Comparison of ENCODE assay signal across 25 mouse cellular contexts in the genomic region with DNA sequence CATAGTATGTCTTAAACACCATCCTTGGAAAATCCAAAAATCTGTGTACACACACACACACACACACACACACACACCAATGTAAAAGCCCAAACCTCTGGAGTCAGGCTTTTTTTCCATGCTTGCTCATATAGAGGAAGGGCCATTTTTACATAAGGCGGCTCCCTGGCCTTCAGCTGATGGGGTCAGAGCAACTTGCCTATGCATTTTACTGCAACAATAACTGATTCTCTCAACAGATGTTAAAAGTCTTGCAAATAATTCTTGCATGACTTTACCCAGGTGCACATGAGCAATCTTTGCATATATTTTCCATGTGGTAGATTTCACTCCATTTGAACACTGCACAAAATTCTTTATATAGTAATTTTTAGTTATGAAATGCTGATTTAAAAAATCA. TPM values are rescaled to one million over a fixed set of nuclear protein-coding genes. Genes with fewer than 3 reads are reported as not detected.
DNase-seq lines count a peak whose midpoint lies in the region; ATAC-seq and TF ChIP-seq lines count a peak whose summit lies in the region.
"Had no signal": no experiment of that assay in that cellular context is flagged by ENCODE, and none has a peak within 500 bp of the region (broad histone marks: within the 10 kb centered on the region; RNA-seq: fewer than 3 reads in every experiment).

No protein-coding gene starts in this region.

- TF ChIP-seq CTCF in layer of hippocampus, adult 2 months (conservative IDR thresholded peaks at IDR 0.05) = no peak
- no peak for TF ChIP-seq CTCF in forebrain, postnatal 0 days (IDR thresholded peaks at IDR 0.05; ENCODE audit: low read depth)

- no peak for DNase-seq in forebrain, embryonic 10.5 days (ENCODE audit: extremely low spot score, low spot score)
- DNase-seq in layer of hippocampus, adult 2 months (ENCODE audit: low spot score in 2 of 2) = no peak
- no peak for DNase-seq in layer of hippocampus, adult 18-20 months (ENCODE audit: low spot score in 2 of 2)
- no peak for DNase-seq in forebrain, postnatal 0 days
- DNase-seq in adipocyte (ENCODE audit: low spot score) = no peak
- DNase-seq: adrenal gland, postnatal 25 days; cerebellum, adult 9-11 months; gastrocnemius, postnatal 10 days; heart, postnatal 10 days; kidney, postnatal 4 days; liver, postnatal 0 days; right cerebral cortex, adult 18-20 months; right cerebral cortex, postnatal 4 days; thymus, postnatal 25 days had no signal

- H3K9me3 ChIP-seq in forebrain, embryonic 13.5 days (replicated peaks) = no peaks in the 10 kb centered on the region
- no peaks in the 10 kb centered on the region for H3K9me3 ChIP-seq in forebrain, embryonic 10.5 days
- no peaks in the 10 kb centered on the region for H3K9me3 ChIP-seq in forebrain, postnatal 0 days (ENCODE audit: low read length)
- H3K9me3 ChIP-seq in midbrain, embryonic 15.5 days = no peaks in the 10 kb centered on the region
- H3K9me3 ChIP-seq: embryonic facial prominence, embryonic 15.5 days; heart, embryonic 12.5 days; kidney, embryonic 15.5 days; limb, embryonic 12.5 days; neural tube, embryonic 12.5 days had no signal

- no peaks in the 10 kb centered on the region for H3K36me3 ChIP-seq in forebrain, embryonic 13.5 days (ENCODE audit: poor library complexity, severe bottlenecking)
- no peaks in the 10 kb centered on the region for H3K36me3 ChIP-seq in forebrain, embryonic 10.5 days (replicated peaks)
- H3K36me3 ChIP-seq in forebrain, postnatal 0 days (ENCODE audit: insufficient read depth) = no peaks in the 10 kb centered on the region
- H3K36me3 ChIP-seq in midbrain, embryonic 15.5 days (replicated peaks) = no peaks in the 10 kb centered on the region
- H3K36me3 ChIP-seq: embryonic facial prominence, embryonic 15.5 days; heart, embryonic 12.5 days; kidney, embryonic 15.5 days; limb, embryonic 12.5 days; neural tube, embryonic 12.5 days had no signal

- peaks cover 47% of the 10 kb centered on the region for H3K27me3 ChIP-seq in forebrain, embryonic 13.5 days
- peaks cover 85% of the 10 kb centered on the region for H3K27me3 ChIP-seq in forebrain, embryonic 10.5 days (ENCODE audit: poor library complexity, severe bottlenecking)
- no peaks in the 10 kb centered on the region for H3K27me3 ChIP-seq in forebrain, postnatal 0 days (ENCODE audit: insufficient read depth, low read length)
- no peaks in the 10 kb centered on the region for H3K27me3 ChIP-seq in midbrain, embryonic 15.5 days (replicated peaks)

- H3K4me1 ChIP-seq in forebrain, embryonic 13.5 days = peaks cover 35% of the 10 kb centered on the region
- peaks cover 29% of the 10 kb centered on the region for H3K4me1 ChIP-seq in forebrain, embryonic 10.5 days
- H3K4me1 ChIP-seq in forebrain, postnatal 0 days (ENCODE audit: insufficient read depth) = peaks cover 12% of the 10 kb centered on the region; the same call in 1 of the 2 replicates
- peaks cover 50% of the 10 kb centered on the region for H3K4me1 ChIP-seq in midbrain, embryonic 15.5 days

- peak overlapping the region; percentile 20; the same call in 1 of the 2 replicates for H3K4me2 ChIP-seq in forebrain, embryonic 13.5 days
- peak overlapping the region; percentile 80 for H3K4me2 ChIP-seq in forebrain, postnatal 0 days (ENCODE audit: low read depth)
- peak overlapping the region; percentile 72 for H3K4me2 ChIP-seq in midbrain, embryonic 15.5 days
- H3K4me2 ChIP-seq: embryonic facial prominence, embryonic 15.5 days; heart, embryonic 12.5 days; kidney, embryonic 15.5 days; limb, embryonic 12.5 days; liver, embryonic 11.5 days had no signal

- 88% methylated on average over 1 of the region's 1 CpGs for WGBS in forebrain, embryonic 13.5 days
- WGBS in forebrain, embryonic 10.5 days = 96% methylated on average over 1 of the region's 1 CpGs
- 85% methylated on average over 1 of the region's 1 CpGs for WGBS in forebrain, postnatal 0 days
- WGBS in midbrain, embryonic 15.5 days = 75% methylated on average over 1 of the region's 1 CpGs

- no peak overlapping the region for H3K9ac ChIP-seq in forebrain, embryonic 13.5 days
- no peak overlapping the region for H3K9ac ChIP-seq in forebrain, postnatal 0 days
- peak overlapping the region; percentile 96 for H3K9ac ChIP-seq in midbrain, embryonic 15.5 days
- H3K9ac ChIP-seq: embryonic facial prominence, embryonic 15.5 days; heart, embryonic 12.5 days; kidney, embryonic 15.5 days; limb, embryonic 12.5 days; liver, postnatal 0 days had no signal

- no peak for ATAC-seq in forebrain, embryonic 13.5 days
- no peak for ATAC-seq in forebrain, postnatal 0 days
- ATAC-seq in midbrain, embryonic 15.5 days (replicated peaks) = no peak
- ATAC-seq in CD4-positive, CD25-positive, alpha-beta regulatory T cell, adult 4 months = no peak
- ATAC-seq: intestine, postnatal 0 days; liver, postnatal 0 days; lung, postnatal 0 days had no signal

- no peak overlapping the region for H3K4me3 ChIP-seq in forebrain, embryonic 13.5 days
- H3K4me3 ChIP-seq in forebrain, embryonic 10.5 days = no peak overlapping the region
- peak overlapping the region; percentile 62 for H3K4me3 ChIP-seq in layer of hippocampus, adult 2 months
- peak overlapping the region; percentile 81; the same call in 1 of the 2 replicates for H3K4me3 ChIP-seq in forebrain, postnatal 0 days (ENCODE audit: low read depth, low read length)
- H3K4me3 ChIP-seq in midbrain, embryonic 15.5 days = peak overlapping the region; percentile 75
- H3K4me3 ChIP-seq: embryonic facial prominence, embryonic 15.5 days; heart, embryonic 12.5 days; kidney, embryonic 15.5 days; limb, embryonic 12.5 days; neural tube, embryonic 12.5 days had no signal

- no peak overlapping the region for H3K27ac ChIP-seq in forebrain, embryonic 13.5 days
- H3K27ac ChIP-seq in forebrain, embryonic 10.5 days = no peak overlapping the region
- no peak overlapping the region for H3K27ac ChIP-seq in layer of hippocampus, adult 2 months
- no peak overlapping the region for H3K27ac ChIP-seq in forebrain, postnatal 0 days (ENCODE audit: low read depth, low read length)
- peak overlapping the region; percentile 98; the same call in 1 of the 2 replicates for H3K27ac ChIP-seq in midbrain, embryonic 15.5 days
- H3K27ac ChIP-seq: embryonic facial prominence, embryonic 15.5 days; kidney, embryonic 15.5 days; limb, embryonic 12.5 days; neural tube, embryonic 12.5 days had no signal

RNA-seq across cellular contexts. Expression of a gene that starts 2.5 kb away (rescaled TPM):
- polyA plus RNA-seq in forebrain, embryonic 13.5 days (2015; fragmentation: Nextera tagmentation; extraction: Ambion mirVana) = 3.5 and 3.8 TPM in 2 replicates
- 0.05 and 0.21 TPM in 2 replicates for polyA plus RNA-seq in forebrain, embryonic 10.5 days (2016; fragmentation: Nextera tagmentation; extraction: Ambion mirVana)
- total RNA-seq in layer of hippocampus, adult 2 months (2021) = 10 to 100 TPM; 36.8 to 41.0 TPM
- total RNA-seq in layer of hippocampus, adult 18-20 months (2021) = 10 to 100 TPM; 35.7 to 36.8 TPM
- 19.1 and 29.1 TPM in 2 replicates for total RNA-seq in forebrain, postnatal 0 days (2014; rRNA removed)
- 4.6 and 7.9 TPM in 2 replicates for polyA plus RNA-seq in forebrain, postnatal 0 days (2015; fragmentation: Nextera tagmentation; extraction: Ambion mirVana)
- polyA plus RNA-seq in midbrain, embryonic 15.5 days (2015; fragmentation: Nextera tagmentation; extraction: Ambion mirVana) = 16.2 and 16.9 TPM in 2 replicates
- 1 to 10 TPM; 1.9 to 2.8 TPM for polyA plus RNA-seq in CD4-positive, CD25-positive, alpha-beta regulatory T cell, adult 4 months (2017; shearing (Covaris generic))
- total RNA-seq: heart, postnatal 10 days had no signal
- polyA plus RNA-seq: heart, embryonic 12.5 days; limb, embryonic 12.5 days; liver, postnatal 0 days; lung, postnatal 0 days had no signal

Comparison
In these comparisons a context has a peak if more than half of its experiments do, and no peak if none do; other contexts are left out.
1. H3K4me3 ChIP-seq: peak in layer of hippocampus, adult 2 months (single experiment), forebrain, postnatal 0 days (single experiment) and midbrain, embryonic 15.5 days (single experiment); none in forebrain, embryonic 13.5 days (single experiment) and forebrain, embryonic 10.5 days (single experiment).
2. H3K4me2 ChIP-seq: peak in every context shown above with its lines; median percentile 80 in forebrain, postnatal 0 days; 72 in midbrain, embryonic 15.5 days; 20 in forebrain, embryonic 13.5 days.